Mouse (Mus musculus) testis, adult 2 months (tissue): ENCODE measurements around the gene Dohh.

ENCODE experiments used
- CTCF ChIP-seq: fragments of 200-500 bp; IDR thresholded peaks from 2 replicates; pipeline ENCODE4 v1.5.1; 2012; ENCODE audit warnings: low read depth, mild to moderate bottlenecking, inconsistent platforms, low read length, moderate library complexity; ENCODE audit not compliant: control insufficient read depth, insufficient read depth, insufficient replicate concordance
- POLR2A ChIP-seq: fragments of 200-500 bp; IDR thresholded peaks from 2 replicates; pipeline ENCODE4 v1.6.1; 2012; ENCODE audit warnings: low read depth, mild to moderate bottlenecking, inconsistent platforms, low read length, moderate library complexity; ENCODE audit not compliant: control insufficient read depth

DNA sequence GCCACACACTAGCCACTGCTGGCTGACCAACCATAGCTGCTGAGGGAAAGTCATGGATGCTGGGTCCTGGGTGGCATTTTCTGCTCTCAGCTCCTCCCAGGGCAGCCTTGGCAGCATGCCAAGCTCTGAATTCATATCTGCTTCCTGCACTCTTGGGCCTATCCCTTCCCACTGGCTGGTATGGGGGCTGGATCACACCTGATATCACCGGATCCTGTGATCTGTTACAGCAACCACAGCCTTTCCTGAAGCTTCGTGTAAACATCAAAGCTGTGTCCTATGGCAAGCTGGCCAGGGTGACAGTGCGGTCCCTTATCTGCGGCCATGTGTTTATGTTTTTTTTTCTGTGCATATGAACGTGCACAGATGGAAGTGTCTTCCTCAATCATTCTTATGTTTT, 2.2 kb upstream of the Dohh start:
- TF ChIP-seq CTCF (no peak), POLR2A (no peak)
